Mouse (Mus musculus): Measurements from ENCODE around the gene Tubb5. TPM values are rescaled to one million over a fixed set of nuclear protein-coding genes. Genes with fewer than 3 reads are reported as not detected.
"Not testable (repeated sequence)": the region's sequence is repeated elsewhere in the genome, so short reads cannot be mapped to it uniquely, and the experiment has no call there.

Gene Tubb5
- polyA plus RNA-seq, 1 experiment, result 1,430 TPM

- H3K27me3 ChIP-seq (ENCODE audit: control insufficient read depth, insufficient read depth, low read length, poor library complexity, severe bottlenecking), result no peaks in the 10 kb centered on the region
- no peak overlapping the region for H3K27ac ChIP-seq (ENCODE audit: insufficient read depth, low read length)
- no peaks in the 10 kb centered on the region for H3K4me1 ChIP-seq (ENCODE audit: control insufficient read depth, insufficient read depth, low read length)
- H3K9ac ChIP-seq (ENCODE audit: low read depth, poor library complexity, severe bottlenecking), result peak overlapping the region; percentile 62; the same call in 1 of the 2 replicates
- peaks cover 41% of the 10 kb centered on the region for H3K36me3 ChIP-seq (ENCODE audit: control insufficient read depth, insufficient read depth, low read length, poor library complexity, severe bottlenecking)
- TF ChIP-seq CTCF (IDR thresholded peaks at IDR 0.05; ENCODE audit: low read depth, low read length), result no peak
- TF ChIP-seq EP300 (IDR thresholded peaks at IDR 0.05; ENCODE audit: insufficient read depth, low read depth, low read length), result no peak
- no peak for TF ChIP-seq POLR2A (IDR thresholded peaks at IDR 0.05; ENCODE audit: insufficient read depth, low read length)
- H3K4me3 ChIP-seq (ENCODE audit: low read depth, low read length), result no peak overlapping the region
- H3K9me3 ChIP-seq (replicated peaks; ENCODE audit: control insufficient read depth, insufficient read depth, low read length, poor library complexity, severe bottlenecking), result no peaks in the 10 kb centered on the region
Observed at GRCm38 (mm10) chr17:35843514-35843913, 5.4 kb upstream of the Tubb5 start.

- no peaks in the 10 kb centered on the region for H3K4me1 ChIP-seq (ENCODE audit: control insufficient read depth, insufficient read depth, low read length)
- H3K36me3 ChIP-seq (ENCODE audit: control insufficient read depth, insufficient read depth, low read length, poor library complexity, severe bottlenecking), result peaks cover 29% of the 10 kb centered on the region
- no peaks in the 10 kb centered on the region for H3K9me3 ChIP-seq (replicated peaks; ENCODE audit: control insufficient read depth, insufficient read depth, low read length, poor library complexity, severe bottlenecking)
- H3K9ac ChIP-seq (ENCODE audit: low read depth, poor library complexity, severe bottlenecking), result peak overlapping the region; percentile 62
- peak overlapping the region; percentile 48 for H3K27ac ChIP-seq (ENCODE audit: insufficient read depth, low read length)
- no peaks in the 10 kb centered on the region for H3K27me3 ChIP-seq (ENCODE audit: control insufficient read depth, insufficient read depth, low read length, poor library complexity, severe bottlenecking)
- H3K4me3 ChIP-seq (ENCODE audit: low read depth, low read length), result peak overlapping the region; percentile 70
- TF ChIP-seq POLR2A (IDR thresholded peaks at IDR 0.05; ENCODE audit: insufficient read depth, low read length) (no peak), EP300 (IDR thresholded peaks at IDR 0.05; ENCODE audit: insufficient read depth, low read depth, low read length) (no peak), CTCF (IDR thresholded peaks at IDR 0.05; ENCODE audit: low read depth, low read length) (no peak)
Observed at GRCm38 (mm10) chr17:35842006-35842405, 3.9 kb upstream of the Tubb5 start.

GRCm38 (mm10) chr17:35841076-35841950, 3.2 kb upstream of the Tubb5 start, which contains the start of gene Mdc1:
TSS of gene Mdc1 (plus strand) at chr17:35841515.
- TF ChIP-seq EP300 (IDR thresholded peaks at IDR 0.05; ENCODE audit: insufficient read depth, low read depth, low read length) (peak; percentile 73), POLR2A (IDR thresholded peaks at IDR 0.05; ENCODE audit: insufficient read depth, low read length) (peak; percentile 51), CTCF (IDR thresholded peaks at IDR 0.05; ENCODE audit: low read depth, low read length) (no peak)
- H3K27ac ChIP-seq (ENCODE audit: insufficient read depth, low read length), result peak within 1 kb of the TSS; percentile 48
- no peaks in the 10 kb centered on the region for H3K9me3 ChIP-seq (replicated peaks; ENCODE audit: control insufficient read depth, insufficient read depth, low read length, poor library complexity, severe bottlenecking)
- H3K4me3 ChIP-seq (ENCODE audit: low read depth, low read length), result peak within 1 kb of the TSS; percentile 70
- no peaks in the 10 kb centered on the region for H3K27me3 ChIP-seq (ENCODE audit: control insufficient read depth, insufficient read depth, low read length, poor library complexity, severe bottlenecking)
- H3K4me1 ChIP-seq (ENCODE audit: control insufficient read depth, insufficient read depth, low read length), result no peaks in the 10 kb centered on the region
- H3K36me3 ChIP-seq (ENCODE audit: control insufficient read depth, insufficient read depth, low read length, poor library complexity, severe bottlenecking), result peaks cover 30% of the 10 kb centered on the region
- H3K9ac ChIP-seq (ENCODE audit: low read depth, poor library complexity, severe bottlenecking), result peak within 1 kb of the TSS; percentile 62

GRCm38 (mm10) chr17:35840561-35840960, 2.5 kb upstream of the Tubb5 start:
- Histone ChIP-seq H3K9me3 (replicated peaks; ENCODE audit: control insufficient read depth, insufficient read depth, low read length, poor library complexity, severe bottlenecking) (no peaks in the 10 kb centered on the region), H3K9ac (ENCODE audit: low read depth, poor library complexity, severe bottlenecking) (peak overlapping the region; percentile 41; the same call in 1 of the 2 replicates), H3K4me3 (ENCODE audit: low read depth, low read length) (peak overlapping the region; percentile 62), H3K27me3 (ENCODE audit: control insufficient read depth, insufficient read depth, low read length, poor library complexity, severe bottlenecking) (no peaks in the 10 kb centered on the region), H3K27ac (ENCODE audit: insufficient read depth, low read length) (peak overlapping the region; percentile 32; the same call in 1 of the 2 replicates), H3K4me1 (ENCODE audit: control insufficient read depth, insufficient read depth, low read length) (no peaks in the 10 kb centered on the region), H3K36me3 (ENCODE audit: control insufficient read depth, insufficient read depth, low read length, poor library complexity, severe bottlenecking) (peaks cover 30% of the 10 kb centered on the region)
- TF ChIP-seq EP300 (IDR thresholded peaks at IDR 0.05; ENCODE audit: insufficient read depth, low read depth, low read length) (no peak), POLR2A (IDR thresholded peaks at IDR 0.05; ENCODE audit: insufficient read depth, low read length) (no peak), CTCF (IDR thresholded peaks at IDR 0.05; ENCODE audit: low read depth, low read length) (no peak)

GRCm38 (mm10) chr17:35839002-35839401, 896 bp upstream of the Tubb5 start:
- not testable (repeated sequence) for H3K27me3 ChIP-seq (ENCODE audit: control insufficient read depth, insufficient read depth, low read length, poor library complexity, severe bottlenecking); H3K9me3 ChIP-seq (replicated peaks; ENCODE audit: control insufficient read depth, insufficient read depth, low read length, poor library complexity, severe bottlenecking); H3K4me1 ChIP-seq (ENCODE audit: control insufficient read depth, insufficient read depth, low read length)
- Histone ChIP-seq H3K36me3 (ENCODE audit: control insufficient read depth, insufficient read depth, low read length, poor library complexity, severe bottlenecking) (peaks cover 31% of the 10 kb centered on the region), H3K4me3 (ENCODE audit: low read depth, low read length) (peak overlapping the region; percentile 26), H3K9ac (ENCODE audit: low read depth, poor library complexity, severe bottlenecking) (peak overlapping the region; percentile 51), H3K27ac (ENCODE audit: insufficient read depth, low read length) (peak overlapping the region; percentile 94)
- peak; percentile 13 for TF ChIP-seq POLR2A (IDR thresholded peaks at IDR 0.05; ENCODE audit: insufficient read depth, low read length)

GRCm38 (mm10) chr17:35838570-35838969, 464 bp upstream of the Tubb5 start:
- TF ChIP-seq POLR2A (IDR thresholded peaks at IDR 0.05; ENCODE audit: insufficient read depth, low read length) (no peak), EP300 (IDR thresholded peaks at IDR 0.05; ENCODE audit: insufficient read depth, low read depth, low read length) (no peak), CTCF (IDR thresholded peaks at IDR 0.05; ENCODE audit: low read depth, low read length) (no peak)

More at GRCm38 (mm10) chr17:35838570-35838969, 464 bp upstream of the Tubb5 start:
- peak overlapping the region; percentile 66 for H3K4me3 ChIP-seq (ENCODE audit: low read depth, low read length)
- no peaks in the 10 kb centered on the region for H3K27me3 ChIP-seq (ENCODE audit: control insufficient read depth, insufficient read depth, low read length, poor library complexity, severe bottlenecking)
- H3K36me3 ChIP-seq (ENCODE audit: control insufficient read depth, insufficient read depth, low read length, poor library complexity, severe bottlenecking), result peaks cover 34% of the 10 kb centered on the region
- peak overlapping the region; percentile 85 for H3K27ac ChIP-seq (ENCODE audit: insufficient read depth, low read length)
- no peaks in the 10 kb centered on the region for H3K4me1 ChIP-seq (ENCODE audit: control insufficient read depth, insufficient read depth, low read length)
- H3K9ac ChIP-seq (ENCODE audit: low read depth, poor library complexity, severe bottlenecking), result peak overlapping the region; percentile 51
- no peaks in the 10 kb centered on the region for H3K9me3 ChIP-seq (replicated peaks; ENCODE audit: control insufficient read depth, insufficient read depth, low read length, poor library complexity, severe bottlenecking)
